Mouse (Mus musculus) right cerebral cortex, postnatal 10 days (tissue): ENCODE measurements around the gene Pdk2.

Experiments used
- DNase-seq, 2 experiments: peaks; one replicate each; pipeline ENCODE4 v3.0.0; 2021; ENCODE audit warnings: low spot score in 2 of 2

The Pdk2 gene

GRCm38 (mm10) chr11:95070140-95071107, 29.3 kb upstream of the Pdk2 start:
- no peak for DNase-seq

GRCm38 (mm10) chr11:95069226-95069957, 28.2 kb upstream of the Pdk2 start:
- DNase-seq: no peak

- DNase-seq: peak in 1 of 2 experiments; percentile 45
These were observed 15.8 kb upstream of the Pdk2 start for GRCm38 (mm10) chr11:95056768-95057501.

GRCm38 (mm10) chr11:95053062-95053461, 11.9 kb upstream of the Pdk2 start:
- peak in 1 of 2 experiments; percentile 21 for DNase-seq

GRCm38 (mm10) chr11:95046980-95047680, 6.0 kb upstream of the Pdk2 start:
- DNase-seq: peak in 1 of 2 experiments; percentile 67

GRCm38 (mm10) chr11:95044185-95044870, 3.2 kb upstream of the Pdk2 start:
- peak in 1 of 2 experiments; percentile 22 for DNase-seq

- peak in 1 of 2 experiments; percentile 20 for DNase-seq
These were observed 2.5 kb upstream of the Pdk2 start for GRCm38 (mm10) chr11:95043608-95044007.

- DNase-seq: peak in 1 of 2 experiments; percentile 18
These were observed 1.9 kb upstream of the Pdk2 start for GRCm38 (mm10) chr11:95043060-95043459.

- peak; percentile 89 to 90 for DNase-seq
These were observed 942 bp upstream of the Pdk2 start for GRCm38 (mm10) chr11:95042096-95042495.

- no peak for DNase-seq
These were observed 539 bp downstream of the Pdk2 start for GRCm38 (mm10) chr11:95040491-95041138.

- DNase-seq: no peak
These were observed 1.4 kb downstream of the Pdk2 start for GRCm38 (mm10) chr11:95039766-95040165.

- DNase-seq: no peak
These were observed 2.1 kb downstream of the Pdk2 start for GRCm38 (mm10) chr11:95038818-95039655.

GRCm38 (mm10) chr11:95038156-95038817, 2.9 kb downstream of the Pdk2 start:
- no peak for DNase-seq

- no peak for DNase-seq
These were observed 3.8 kb downstream of the Pdk2 start for GRCm38 (mm10) chr11:95037306-95037705.

GRCm38 (mm10) chr11:95036521-95036920, 4.6 kb downstream of the Pdk2 start:
- no peak for DNase-seq

GRCm38 (mm10) chr11:95034902-95035301, 6.3 kb downstream of the Pdk2 start:
- no peak for DNase-seq

GRCm38 (mm10) chr11:95033617-95034016, 7.5 kb downstream of the Pdk2 start:
- no peak for DNase-seq

GRCm38 (mm10) chr11:95032945-95033344, 8.2 kb downstream of the Pdk2 start:
- DNase-seq: no peak
